Mouse (Mus musculus) spleen, adult 2 months (tissue): ENCODE results near the gene Spdye4c. TPM values are rescaled to one million over a fixed set of nuclear protein-coding genes. Genes with fewer than 3 reads are reported as not detected.

ENCODE experiments used
- DNase-seq, 2 experiments: peaks; one replicate each; pipeline versions ENCODE4 v3.0.0 to v3.0.0-alpha.2; 2012 to 2021; ENCODE audit warnings: low spot score in 2 of 2, low read depth in 1 of 2
- H3K27ac ChIP-seq: fragments of 200-500 bp; 2 replicates; pipeline ENCODE4 v1.5.1; 2012; ENCODE audit warnings: low read length, inconsistent platforms; ENCODE audit not compliant: insufficient read depth
- H3K27me3 ChIP-seq: fragments of 200-500 bp; 2 replicates; pipeline ENCODE4 v1.6.1; 2012; ENCODE audit warnings: mild to moderate bottlenecking, moderate library complexity, low read length, inconsistent platforms; ENCODE audit not compliant: control insufficient read depth, insufficient read depth
- H3K36me3 ChIP-seq: fragments of 200-500 bp; 2 replicates; pipeline ENCODE4 v1.6.1; 2012; ENCODE audit warnings: mild to moderate bottlenecking, low read length, inconsistent platforms; ENCODE audit not compliant: control insufficient read depth, insufficient read depth
- H3K4me1 ChIP-seq: fragments of 200-500 bp; 2 replicates; pipeline ENCODE4 v1.6.1; 2011; ENCODE audit warnings: inconsistent platforms; ENCODE audit not compliant: control insufficient read depth, insufficient read depth, insufficient read length
- H3K4me3 ChIP-seq: fragments of 200-500 bp; 2 replicates; pipeline ENCODE4 v1.5.1; 2011; ENCODE audit warnings: mild to moderate bottlenecking, inconsistent platforms; ENCODE audit not compliant: insufficient read depth, insufficient read length; ENCODE audit errors: extremely low read depth
- CTCF ChIP-seq: fragments of 200-500 bp; IDR thresholded peaks from 2 replicates; pipeline ENCODE4 v1.5.1; 2011; ENCODE audit warnings: mild to moderate bottlenecking, inconsistent platforms; ENCODE audit not compliant: insufficient read depth, insufficient read length, insufficient replicate concordance; ENCODE audit errors: extremely low read depth
- POLR2A ChIP-seq: fragments of 200-500 bp; IDR thresholded peaks from 2 replicates; pipeline ENCODE4 v1.6.1; 2011; ENCODE audit warnings: low read depth, low read length, inconsistent platforms
- WGBS: fragments of 180-500 bp; shearing (Covaris S2); methylation state at CpG from one replicate; pipeline ENCODE4 v1.1.7; 2018; 5-methylcytosine and 5-hydroxymethylcytosine counted together
- polyA plus RNA-seq: library from polyadenylated mRNA; depleted of rRNA; stranded (reverse); fragments of >200 nt; gene quantifications from 2 replicates; pipeline ENCODE4 v1.2.3, GENCODE M21; 2012

The Spdye4c gene
- polyA plus RNA-seq, 1 experiment: not detected

GRCm38 (mm10) chr2:128549963-128550362 is 41.0 kb upstream of the Spdye4c start:
- no peaks in the 10 kb centered on the region for H3K36me3 ChIP-seq
- no peaks in the 10 kb centered on the region for H3K27me3 ChIP-seq
- TF ChIP-seq CTCF: no peak
- no peak for TF ChIP-seq POLR2A
- no peak overlapping the region for H3K4me3 ChIP-seq
- WGBS: 74% methylated on average over 6 of the region's 6 CpGs
- H3K27ac ChIP-seq: no peak overlapping the region
- no peaks in the 10 kb centered on the region for H3K4me1 ChIP-seq
- DNase-seq: no peak

GRCm38 (mm10) chr2:128552080-128552791 is 38.8 kb upstream of the Spdye4c start:
- no peak overlapping the region for H3K4me3 ChIP-seq
- H3K4me1 ChIP-seq: no peaks in the 10 kb centered on the region
- DNase-seq: no peak
- no peak for TF ChIP-seq POLR2A
- no peak for TF ChIP-seq CTCF
- H3K27ac ChIP-seq: no peak overlapping the region
- 60% methylated on average over 8 of the region's 8 CpGs for whole genome bisulfite sequencing
- H3K36me3 ChIP-seq: no peaks in the 10 kb centered on the region
- H3K27me3 ChIP-seq: no peaks in the 10 kb centered on the region

DNA sequence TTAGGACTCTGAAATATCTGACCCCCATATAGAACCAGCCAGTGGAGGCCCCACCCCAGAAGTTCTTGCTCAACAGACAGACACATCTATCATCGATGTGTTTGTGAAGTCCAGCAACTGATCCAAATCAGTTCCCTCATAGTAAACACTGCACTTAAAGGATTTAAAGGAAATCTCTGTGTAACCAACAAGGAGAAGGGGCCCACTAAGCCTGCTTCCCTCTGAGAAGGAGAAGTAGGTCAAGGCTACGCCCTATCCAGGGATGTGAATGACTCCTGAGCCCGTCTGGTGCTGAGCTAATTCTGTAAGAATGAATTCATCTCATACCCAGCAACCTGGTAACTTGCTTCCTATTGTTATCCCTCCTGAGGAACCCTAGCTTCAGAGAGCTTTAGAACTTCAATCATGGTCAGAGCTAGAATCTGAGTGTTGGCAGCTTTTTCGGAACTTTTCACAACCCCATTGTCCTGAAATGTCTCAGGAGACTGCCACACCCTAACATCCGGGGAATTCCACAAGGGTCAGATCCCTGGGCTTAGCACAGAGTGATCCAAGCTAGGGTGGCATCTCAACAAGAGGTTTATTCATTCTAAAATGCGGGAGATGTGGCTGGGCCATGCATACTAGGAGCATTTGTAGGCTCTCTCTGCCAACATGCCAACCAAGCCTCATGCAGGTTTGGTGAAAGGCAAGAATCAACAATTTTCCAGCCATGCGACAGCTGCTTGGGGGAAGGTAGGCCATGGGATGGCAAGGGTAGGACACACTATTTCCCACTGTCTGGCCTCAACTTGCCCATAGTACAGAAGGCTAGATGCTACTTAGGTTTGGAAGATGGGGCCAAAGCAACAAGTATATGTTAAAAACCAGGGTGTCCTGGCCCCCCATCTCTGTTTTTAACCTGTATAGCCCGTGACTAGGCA is 38.0 kb upstream of the Spdye4c start:
- Histone ChIP-seq H3K36me3 (no peaks in the 10 kb centered on the region), H3K4me3 (no peak overlapping the region), H3K27ac (no peak overlapping the region), H3K4me1 (no peaks in the 10 kb centered on the region), H3K27me3 (no peaks in the 10 kb centered on the region)
- TF ChIP-seq CTCF (no peak), POLR2A (no peak)
- no peak for DNase-seq
- 83% methylated on average over 8 of the region's 8 CpGs for WGBS

DNA sequence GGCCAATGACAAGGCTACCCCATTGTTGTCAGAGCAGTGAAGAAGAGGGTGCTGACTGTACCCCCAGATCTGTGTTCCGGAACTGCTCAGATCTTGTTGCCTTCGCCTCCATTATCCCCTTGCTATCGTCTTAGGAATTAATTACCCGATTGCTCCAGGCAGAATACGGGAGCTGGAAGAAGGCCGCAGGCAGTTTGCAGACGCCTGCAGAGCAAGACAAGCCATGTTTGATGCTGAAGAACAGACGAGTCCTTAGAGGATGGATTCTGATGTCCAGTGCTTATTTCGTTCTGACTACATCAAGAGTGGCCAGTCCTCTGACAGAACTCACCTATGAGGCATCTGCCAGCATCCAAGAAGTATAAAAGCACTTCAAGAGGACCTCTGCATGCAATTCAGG is 35.9 kb upstream of the Spdye4c start:
- Histone ChIP-seq H3K4me3 (no peak overlapping the region), H3K27ac (no peak overlapping the region), H3K27me3 (no peaks in the 10 kb centered on the region), H3K36me3 (no peaks in the 10 kb centered on the region), H3K4me1 (no peaks in the 10 kb centered on the region)
- TF ChIP-seq POLR2A (no peak), CTCF (no peak)
- WGBS: 93% methylated on average over 9 of the region's 9 CpGs
- no peak for DNase-seq

DNA sequence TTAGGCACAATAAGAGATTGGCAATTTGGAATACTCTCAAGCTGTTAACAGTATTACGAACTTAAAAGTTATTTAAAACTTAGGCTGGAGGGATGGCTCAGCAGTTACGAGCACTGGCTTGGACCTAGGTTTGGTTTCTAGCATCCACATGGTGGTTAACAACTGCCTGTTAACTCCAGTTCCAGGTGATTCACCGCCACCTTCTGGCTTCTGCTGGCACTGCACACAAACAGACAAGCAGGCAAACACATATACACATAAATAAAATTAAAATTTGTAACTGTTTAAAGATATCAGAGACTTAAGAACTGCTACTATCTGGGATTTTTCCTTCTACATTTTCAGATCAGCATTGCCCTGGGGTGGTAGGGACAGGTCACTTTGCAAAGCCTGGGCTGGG is 26.8 kb upstream of the Spdye4c start:
- no peak overlapping the region for H3K4me3 ChIP-seq
- no peak for TF ChIP-seq POLR2A
- no peak for TF ChIP-seq CTCF
- no peaks in the 10 kb centered on the region for H3K4me1 ChIP-seq
- no peaks in the 10 kb centered on the region for H3K36me3 ChIP-seq
- no peak for DNase-seq
- 88% methylated on average over 3 of the region's 3 CpGs for WGBS
- no peaks in the 10 kb centered on the region for H3K27me3 ChIP-seq
- no peak overlapping the region for H3K27ac ChIP-seq

GRCm38 (mm10) chr2:128565904-128566303 is 25.1 kb upstream of the Spdye4c start:
- 89% methylated on average over 8 of the region's 8 CpGs for WGBS
- TF ChIP-seq POLR2A: no peak
- no peak for TF ChIP-seq CTCF
- DNase-seq: no peak
- Histone ChIP-seq H3K4me1 (no peaks in the 10 kb centered on the region), H3K27ac (no peak overlapping the region), H3K27me3 (no peaks in the 10 kb centered on the region), H3K36me3 (no peaks in the 10 kb centered on the region), H3K4me3 (no peak overlapping the region)
